Mouse (Mus musculus): ENCODE measurements at regions not wholly inside any gene's neighbourhood (a gene's known extent, or its start where the extent isn't known, plus 50 kb on each side); places are given as distances from the start of the nearest gene placed in this dataset.
"Not testable (repeated sequence)": the region's sequence is repeated elsewhere in the genome, so short reads cannot be mapped to it uniquely, and the experiment has no call there.

DNA sequence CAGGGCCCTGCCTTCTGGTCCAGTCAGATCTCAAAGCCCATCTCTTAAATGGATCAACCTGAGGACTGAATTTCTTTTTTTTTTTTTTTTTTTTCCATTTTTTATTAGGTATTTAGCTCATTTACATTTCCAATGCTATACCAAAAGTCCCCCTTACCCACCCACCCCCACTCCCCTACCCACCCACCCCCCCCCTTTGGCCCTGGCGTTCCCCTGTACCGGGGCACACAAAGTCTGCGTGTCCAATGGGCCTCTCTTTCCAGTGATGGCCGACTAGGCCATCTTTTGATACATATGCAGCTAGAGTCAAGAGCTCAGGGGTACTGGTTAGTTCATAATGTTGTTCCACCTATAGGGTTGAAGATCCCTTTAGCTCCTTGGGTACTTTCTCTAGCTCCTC, 108.5 kb upstream of the St6galnac5 start:
- TF ChIP-seq CTCF (IDR thresholded peaks at IDR 0.05; ENCODE audit: low read depth, low read length); GATA2 (IDR thresholded peaks at IDR 0.05; ENCODE audit: borderline replicate concordance, low read depth, low read length): not testable (repeated sequence)

Measured in G1E (cell line).